Mouse (Mus musculus) liver, embryonic 13.5 days (tissue): ENCODE data around the gene R3hdm4. TPM values are rescaled to one million over a fixed set of nuclear protein-coding genes. Genes with fewer than 3 reads are reported as not detected.

Experiments used
- ATAC-seq: fragments of 200-750 bp; cut with Nextera tagmentation; 2 replicates; pipeline ENCODE4 v1.8.0; 2017; ENCODE audit warnings: low read depth, mild to moderate bottlenecking, moderate number of reproducible peaks, moderate library complexity
- DNase-seq: peaks from one replicate; pipeline ENCODE4 v3.0.0; 2022
- H3K27ac ChIP-seq: fragments of 300-500 bp; sonication (generic); 2 replicates; pipeline ENCODE4 v1.5.1; 2015; ENCODE audit warnings: moderate library complexity, mild to moderate bottlenecking, inconsistent platforms
- H3K27me3 ChIP-seq: fragments of 300-500 bp; sonication (generic); 2 replicates; pipeline ENCODE4 v1.6.1; 2015; ENCODE audit warnings: mild to moderate bottlenecking, inconsistent platforms
- H3K36me3 ChIP-seq: fragments of 300-500 bp; sonication (generic); 2 replicates; pipeline ENCODE4 v1.6.1; 2015; ENCODE audit warnings: mild to moderate bottlenecking, inconsistent platforms
- H3K4me1 ChIP-seq: fragments of 300-500 bp; sonication (generic); replicated peaks from 2 replicates; pipeline ENCODE4 v1.6.1; 2015; ENCODE audit warnings: inconsistent platforms
- H3K4me2 ChIP-seq: fragments of 300-500 bp; sonication (generic); 2 replicates; pipeline ENCODE4 v1.6.1; 2015; ENCODE audit warnings: inconsistent platforms, mild to moderate bottlenecking, moderate library complexity
- H3K4me3 ChIP-seq: fragments of 300-500 bp; sonication (generic); replicated peaks from 2 replicates; pipeline ENCODE4 v1.5.1; 2015; ENCODE audit warnings: mild to moderate bottlenecking, inconsistent platforms
- H3K9ac ChIP-seq: fragments of 300-500 bp; sonication (generic); 2 replicates; pipeline ENCODE4 v1.6.1; 2015; ENCODE audit warnings: mild to moderate bottlenecking, inconsistent platforms
- H3K9me3 ChIP-seq: fragments of 300-500 bp; sonication (generic); replicated peaks from 2 replicates; pipeline ENCODE4 v1.6.1; 2016; ENCODE audit warnings: inconsistent platforms
- WGBS: fragments of 180-500 bp; shearing (Covaris S2); methylation state at CpG from one replicate; pipeline ENCODE4 v1.1.7; 2015; ENCODE audit not compliant: insufficient replicate concordance; 5-methylcytosine and 5-hydroxymethylcytosine counted together
- polyA plus RNA-seq: library from polyadenylated mRNA; unstranded; fragments of >200 nt; fragmentation: Nextera tagmentation; extraction: Ambion mirVana; gene quantifications from 2 replicates; pipeline ENCODE4 v1.2.1, GENCODE M21; 2015

R3hdm4 gene
- polyA plus RNA-seq, 1 experiment from 2014 or later: 63.0 TPM

DNA sequence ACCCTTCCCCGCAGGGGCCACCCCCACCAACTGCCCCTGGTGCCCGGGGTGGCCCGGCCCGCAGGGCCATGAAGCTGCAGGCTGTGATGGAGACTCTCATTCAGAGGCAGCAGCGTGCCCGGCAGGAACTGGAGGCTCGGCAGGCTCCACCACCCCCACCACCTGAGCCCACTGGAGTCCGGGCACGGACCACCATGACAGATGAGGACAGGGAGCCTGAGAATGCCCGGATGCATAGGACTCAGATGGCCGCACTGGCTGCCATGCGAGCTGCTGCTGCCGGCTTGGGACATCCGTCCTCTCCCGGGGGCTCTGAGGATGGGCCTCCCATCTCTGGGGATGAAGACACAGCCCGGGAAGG is 9.8 kb upstream of the R3hdm4 start:
- WGBS: 87% methylated on average over 16 of the region's 16 CpGs

DNA sequence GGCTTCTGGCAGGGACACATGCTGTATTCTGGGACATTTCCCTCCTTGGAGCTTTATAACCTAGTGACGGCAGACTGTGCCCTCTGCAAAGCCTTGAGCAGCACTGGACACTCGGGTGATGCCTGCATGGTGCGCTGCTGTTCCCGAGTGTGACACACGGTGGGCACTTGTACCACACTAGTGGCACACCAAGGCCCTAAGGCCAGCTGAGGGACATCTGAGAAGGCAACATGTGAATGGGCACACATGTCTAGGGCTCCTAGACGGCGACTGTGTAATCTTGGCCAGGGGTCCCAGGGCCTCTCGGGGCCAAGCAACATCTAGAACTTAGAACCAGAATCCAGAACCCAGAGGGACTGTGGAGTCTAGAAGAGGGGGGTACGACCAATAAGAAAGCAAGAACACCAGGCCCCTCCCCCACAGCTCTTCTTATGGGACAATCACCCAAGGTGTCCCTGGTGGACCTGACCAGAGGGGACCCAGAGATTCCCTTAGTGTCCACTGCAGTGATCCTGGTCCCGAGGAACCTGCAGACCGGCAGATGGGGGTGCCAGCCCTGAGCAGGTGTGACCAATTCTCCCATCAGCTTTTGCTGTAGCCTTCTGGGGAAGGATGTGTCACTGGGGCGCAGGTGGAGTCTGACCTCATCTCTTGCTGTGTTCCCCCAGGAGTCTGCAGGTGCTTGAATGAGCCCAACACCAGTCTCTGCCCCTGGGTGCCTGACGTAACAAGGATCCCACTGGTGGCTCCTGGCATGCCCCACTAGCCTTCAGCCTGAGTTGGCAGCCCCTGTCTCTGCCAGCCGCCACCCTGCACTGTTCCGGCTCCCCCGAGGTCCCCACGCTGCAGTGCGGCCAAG is 9.2 kb upstream of the R3hdm4 start:
- ATAC-seq (no peak), DNase-seq (no peak)
- no peaks in the 10 kb centered on the region for H3K27me3 ChIP-seq
- peaks cover 93% of the 10 kb centered on the region for H3K4me1 ChIP-seq
- H3K9ac ChIP-seq: no peak overlapping the region
- H3K27ac ChIP-seq: peak overlapping the region; percentile 88; the same call in 1 of the 2 replicates
- 83% methylated on average over 18 of the region's 18 CpGs for WGBS
- peak overlapping the region; percentile 84 for H3K4me2 ChIP-seq
- H3K9me3 ChIP-seq: no peaks in the 10 kb centered on the region
- 0 out of 2 replicates have a peak overlapping the region, but pooled peaks have one; percentile 85 for H3K4me3 ChIP-seq
- H3K36me3 ChIP-seq: peaks cover 49% of the 10 kb centered on the region

More for the DNA sequence above, 9.8 kb upstream of the R3hdm4 start:
- Histone ChIP-seq H3K9me3 (no peaks in the 10 kb centered on the region), H3K27ac (no peak overlapping the region), H3K4me3 (no peak overlapping the region), H3K4me1 (peaks cover 95% of the 10 kb centered on the region), H3K27me3 (no peaks in the 10 kb centered on the region), H3K9ac (no peak overlapping the region), H3K36me3 (peaks cover 52% of the 10 kb centered on the region), H3K4me2 (no peak overlapping the region)
- no peak for DNase-seq
- ATAC-seq: no peak

DNA sequence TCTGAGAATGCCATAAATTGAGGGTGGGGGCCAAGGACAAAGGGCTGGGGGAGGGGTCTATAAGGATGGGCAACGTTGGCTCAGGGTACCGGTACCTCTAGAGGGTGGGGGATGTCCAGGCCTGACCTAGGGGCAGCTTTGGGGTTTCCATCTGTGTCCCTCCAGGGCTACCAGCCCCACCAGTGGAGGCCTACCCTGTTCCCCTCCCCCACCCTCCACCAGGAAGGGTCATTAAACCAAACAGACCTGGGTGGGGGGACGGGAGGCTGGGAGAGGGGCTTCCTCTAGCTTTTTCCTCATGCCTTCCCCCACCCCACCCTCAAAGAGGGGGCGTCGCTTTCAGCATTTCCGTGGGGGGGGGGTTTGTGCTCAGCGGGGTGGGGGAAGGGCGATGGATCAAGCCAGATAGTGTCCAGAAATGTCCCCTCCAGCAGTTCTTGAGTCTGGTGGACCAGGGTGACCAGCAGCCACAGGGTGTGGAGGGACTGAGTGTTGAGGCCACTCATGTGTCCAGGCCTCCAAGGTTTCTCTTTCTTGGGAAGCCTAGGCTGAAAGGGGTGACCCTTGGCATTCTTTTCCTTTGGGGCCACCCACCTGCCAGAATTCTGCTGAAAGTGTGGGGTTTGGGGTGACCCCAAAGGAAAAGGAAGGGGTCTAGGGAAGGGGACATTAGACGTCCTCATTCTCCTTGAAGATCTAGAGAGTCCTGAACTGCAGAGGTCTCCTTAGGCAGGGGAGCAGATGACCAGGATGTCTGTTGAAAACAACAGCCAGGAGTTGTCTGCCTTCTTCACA is 8.1 kb upstream of the R3hdm4 start:
- DNase-seq: no peak
- Histone ChIP-seq H3K4me2 (peak overlapping the region; percentile 84), H3K4me1 (peaks cover 87% of the 10 kb centered on the region), H3K4me3 (peak overlapping the region; percentile 85), H3K27me3 (no peaks in the 10 kb centered on the region), H3K27ac (peak overlapping the region; percentile 88), H3K36me3 (peaks cover 38% of the 10 kb centered on the region), H3K9me3 (no peaks in the 10 kb centered on the region), H3K9ac (peak overlapping the region; percentile 54)
- WGBS: 25% methylated on average over 9 of the region's 9 CpGs
- ATAC-seq: no peak

DNA sequence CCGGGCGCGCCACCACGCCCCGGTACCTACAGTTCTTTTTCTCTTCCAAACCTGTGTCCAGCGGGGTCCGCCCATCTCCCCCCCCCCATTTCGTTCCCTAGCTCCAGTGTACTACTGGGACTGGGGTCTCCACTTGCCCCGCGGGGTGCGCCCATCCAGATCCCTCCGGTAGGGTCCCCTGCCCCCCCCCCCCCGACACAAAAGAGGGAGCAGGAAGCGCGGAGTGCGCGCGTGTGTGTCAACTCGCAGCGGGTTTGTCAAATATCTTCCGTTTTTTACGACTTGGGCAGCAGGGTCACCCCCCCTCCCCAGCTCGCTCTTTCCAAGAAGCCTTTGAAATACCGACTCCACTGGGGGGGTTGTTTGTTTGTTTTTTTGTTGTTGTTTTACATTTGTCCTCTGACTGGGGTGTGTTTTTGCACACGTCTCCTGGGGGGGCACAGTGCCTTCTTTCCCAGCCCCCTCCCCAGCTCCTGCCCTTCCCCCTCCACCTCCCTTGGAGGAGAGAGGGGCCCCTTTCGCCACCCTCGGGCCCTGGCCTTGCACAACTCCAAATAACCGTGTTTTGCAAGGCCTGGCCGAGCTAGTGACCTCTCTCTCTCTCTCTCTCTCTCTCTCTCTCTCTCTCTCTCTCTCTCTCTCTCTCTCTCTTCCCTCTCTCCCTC is 7.2 kb upstream of the R3hdm4 start:
- Histone ChIP-seq H3K36me3 (peaks cover 29% of the 10 kb centered on the region), H3K27ac (peak overlapping the region; percentile 88), H3K9me3 (no peaks in the 10 kb centered on the region), H3K9ac (peak overlapping the region; percentile 84), H3K4me2 (peak overlapping the region; percentile 84), H3K4me3 (peak overlapping the region; percentile 85), H3K4me1 (peaks cover 81% of the 10 kb centered on the region), H3K27me3 (peaks cover 5% of the 10 kb centered on the region)
- DNase-seq (no peak), ATAC-seq (no peak)
- WGBS: 1% methylated on average over 29 of the region's 29 CpGs

- DNase-seq: peak; percentile 48
Observed at GRCm38 (mm10) chr10:79927324-79928029, 6.5 kb upstream of the R3hdm4 start.

DNA sequence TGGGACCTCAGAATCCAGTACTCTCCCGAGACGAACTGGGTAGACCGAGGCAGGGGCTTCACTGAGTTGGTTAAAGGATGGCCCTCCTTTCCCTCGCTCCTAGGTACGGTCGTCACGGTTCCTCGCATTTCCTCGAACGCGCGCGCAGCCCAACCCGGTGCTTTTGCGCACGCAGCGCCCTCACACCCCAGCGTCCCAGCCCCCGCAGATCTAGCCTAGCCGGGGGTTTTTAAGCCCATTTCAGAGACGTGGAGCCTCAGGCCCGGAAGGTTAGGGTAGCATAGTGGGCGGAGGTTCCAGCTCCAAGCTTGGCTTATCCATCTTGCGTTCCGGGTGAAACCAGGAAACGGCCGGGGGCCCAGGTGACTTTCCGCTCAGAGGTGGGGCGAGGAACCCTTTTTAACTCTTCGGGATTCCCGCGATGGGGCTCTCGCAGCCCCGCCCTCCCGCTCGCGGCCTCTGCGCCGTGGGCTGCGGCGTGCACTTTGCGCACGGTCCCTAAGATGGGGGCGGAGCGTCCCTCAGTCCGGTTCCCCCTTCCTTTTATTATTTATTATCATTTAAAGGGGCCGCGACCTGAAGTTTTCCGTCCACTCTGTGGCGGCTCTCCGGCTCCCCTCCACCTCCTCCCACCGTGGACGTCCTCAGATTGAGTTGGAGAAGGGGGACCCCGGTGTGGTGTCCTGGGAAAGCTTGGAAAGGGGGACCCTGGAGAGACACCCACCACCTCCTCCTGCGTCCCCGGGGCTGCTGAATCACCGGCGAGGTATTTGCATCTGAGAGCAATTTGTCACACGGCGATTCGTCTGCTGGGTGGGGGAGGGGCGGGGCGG is 5.7 kb upstream of the R3hdm4 start, which contains the start of gene Arid3a:
Gene Arid3a, plus strand, starts transcription at position 553 of the 833 bp plus-strand sequence.
- ATAC-seq (peak; percentile 69), DNase-seq (peak; percentile 86)
- Histone ChIP-seq H3K9me3 (no peaks in the 10 kb centered on the region), H3K36me3 (peaks cover 14% of the 10 kb centered on the region), H3K27me3 (peaks cover 19% of the 10 kb centered on the region), H3K4me3 (peak within 1 kb of the TSS; percentile 85), H3K4me1 (peaks cover 69% of the 10 kb centered on the region), H3K9ac (peak within 1 kb of the TSS; percentile 84), H3K4me2 (peak within 1 kb of the TSS; percentile 84), H3K27ac (peak within 1 kb of the TSS; percentile 88)
- WGBS: under 1% methylated on average over 63 of the region's 63 CpGs

More at GRCm38 (mm10) chr10:79927324-79928029, 6.5 kb upstream of the R3hdm4 start:
- H3K27ac ChIP-seq: peak overlapping the region; percentile 88
- H3K4me3 ChIP-seq: peak overlapping the region; percentile 85
- H3K9ac ChIP-seq: peak overlapping the region; percentile 84
- peaks cover 75% of the 10 kb centered on the region for H3K4me1 ChIP-seq
- H3K4me2 ChIP-seq: peak overlapping the region; percentile 84
- peaks cover 22% of the 10 kb centered on the region for H3K36me3 ChIP-seq
- WGBS: under 1% methylated on average over 54 of the region's 54 CpGs
- H3K27me3 ChIP-seq: peaks cover 12% of the 10 kb centered on the region
- ATAC-seq: peak; percentile 39
- no peaks in the 10 kb centered on the region for H3K9me3 ChIP-seq

DNA sequence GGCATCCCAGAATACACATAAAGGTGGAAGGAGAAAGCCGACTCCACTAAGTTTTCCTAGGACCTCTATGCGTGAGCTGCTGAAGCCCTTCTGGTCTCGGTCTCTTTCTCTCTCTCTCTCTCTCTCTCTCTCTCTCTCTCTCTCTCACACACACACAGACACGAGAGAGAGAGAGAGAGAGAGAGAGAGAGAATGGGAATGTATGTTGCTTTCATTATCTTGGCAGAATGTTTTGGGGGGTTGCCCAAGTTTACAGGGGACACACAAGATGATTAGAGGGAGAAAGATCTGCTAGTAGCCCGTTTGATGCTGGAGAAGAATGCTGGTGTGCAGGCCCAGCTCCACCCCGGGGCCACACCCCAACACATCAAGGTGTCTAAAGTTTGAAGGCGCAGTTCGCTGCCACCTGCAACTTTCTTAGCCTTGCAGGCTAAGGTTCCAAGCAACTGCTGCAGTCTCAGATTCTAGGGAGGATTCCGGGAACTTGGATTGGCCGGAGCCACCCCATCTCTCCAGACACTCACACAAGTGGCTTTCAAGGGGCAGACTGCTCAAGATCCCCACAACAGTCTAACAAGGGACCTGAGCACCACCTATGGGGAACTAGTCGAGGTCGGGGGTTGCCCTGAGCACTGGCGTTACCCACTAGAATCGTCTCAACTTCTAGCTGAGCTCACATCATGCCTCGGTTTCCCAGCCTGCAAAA is 4.9 kb upstream of the R3hdm4 start:
- peak overlapping the region; percentile 88 for H3K27ac ChIP-seq
- WGBS: 10% methylated on average over 15 of the region's 15 CpGs
- ATAC-seq: peak; percentile 2; the same call in 1 of the 2 replicates
- peak overlapping the region; percentile 84 for H3K4me2 ChIP-seq
- H3K4me3 ChIP-seq: peak overlapping the region; percentile 85
- no peak for DNase-seq
- H3K4me1 ChIP-seq: peaks cover 69% of the 10 kb centered on the region
- H3K9ac ChIP-seq: peak overlapping the region; percentile 84
- peaks cover 7% of the 10 kb centered on the region for H3K36me3 ChIP-seq
- no peaks in the 10 kb centered on the region for H3K9me3 ChIP-seq
- H3K27me3 ChIP-seq: peaks cover 27% of the 10 kb centered on the region

- Histone ChIP-seq H3K4me3 (0 out of 2 replicates have a peak overlapping the region, but pooled peaks have one; percentile 85), H3K27ac (peak overlapping the region; percentile 88), H3K27me3 (peaks cover 34% of the 10 kb centered on the region), H3K4me1 (peaks cover 70% of the 10 kb centered on the region), H3K9ac (peak overlapping the region; percentile 84; the same call in 1 of the 2 replicates), H3K9me3 (no peaks in the 10 kb centered on the region), H3K36me3 (no peaks in the 10 kb centered on the region), H3K4me2 (peak overlapping the region; percentile 84)
- DNase-seq (peak; percentile 85), ATAC-seq (no peak)
- WGBS: 14% methylated on average over 29 of the region's 29 CpGs
Observed at GRCm38 (mm10) chr10:79924998-79925784, 4.2 kb upstream of the R3hdm4 start.

- no peak for DNase-seq
- Histone ChIP-seq H3K27me3 (peaks cover 65% of the 10 kb centered on the region), H3K4me3 (peak overlapping the region; percentile 30), H3K9me3 (no peaks in the 10 kb centered on the region), H3K9ac (0 out of 2 replicates have a peak overlapping the region, but pooled peaks have one; percentile 17), H3K36me3 (no peaks in the 10 kb centered on the region), H3K27ac (no peak overlapping the region), H3K4me1 (peaks cover 69% of the 10 kb centered on the region), H3K4me2 (peak overlapping the region; percentile 50)
- WGBS: 13% methylated on average over 34 of the region's 34 CpGs
- no peak for ATAC-seq
Observed at GRCm38 (mm10) chr10:79921572-79921971, 564 bp upstream of the R3hdm4 start.
